Mouse (Mus musculus) midbrain, embryonic 11.5 days (tissue): ENCODE measurements around the gene Mast4. TPM values are rescaled to one million over a fixed set of nuclear protein-coding genes. Genes with fewer than 3 reads are reported as not detected.

ENCODE experiments used
- ATAC-seq: fragments of 200-750 bp; cut with Nextera tagmentation; 2 replicates; pipeline ENCODE4 v1.8.0; 2017; ENCODE audit warnings: moderate TSS enrichment, moderate library complexity; ENCODE audit not compliant: low FRiP score
- DNase-seq: peaks from one replicate; pipeline ENCODE4 v3.0.0; 2015; ENCODE audit warnings: low spot score; ENCODE audit errors: missing footprints
- H3K27ac ChIP-seq: fragments of 300-500 bp; sonication (generic); 2 replicates; pipeline ENCODE4 v1.5.1; 2014; ENCODE audit warnings: low read depth, low read length
- H3K27me3 ChIP-seq: fragments of 300-500 bp; sonication (generic); 2 replicates; pipeline ENCODE4 v1.6.1; 2014; ENCODE audit warnings: mild to moderate bottlenecking, low read length, moderate library complexity, mixed read lengths; ENCODE audit not compliant: control insufficient read depth, insufficient read depth
- H3K36me3 ChIP-seq: fragments of 300-500 bp; sonication (generic); 2 replicates; pipeline ENCODE4 v1.6.1; 2014; ENCODE audit warnings: mild to moderate bottlenecking, low read length, moderate library complexity, mixed read lengths; ENCODE audit not compliant: control insufficient read depth, insufficient read depth
- H3K4me1 ChIP-seq: fragments of 300-500 bp; sonication (generic); 2 replicates; pipeline ENCODE4 v1.6.1; 2014; ENCODE audit warnings: low read length; ENCODE audit not compliant: control insufficient read depth, insufficient read depth
- H3K4me2 ChIP-seq: fragments of 300-500 bp; sonication (generic); 2 replicates; pipeline ENCODE4 v1.6.1; 2014; ENCODE audit warnings: mild to moderate bottlenecking, moderate library complexity
- H3K4me3 ChIP-seq: fragments of 300-500 bp; sonication (generic); 2 replicates; pipeline ENCODE4 v1.5.1; 2014; ENCODE audit warnings: low read depth, low read length
- H3K9ac ChIP-seq: fragments of 300-500 bp; sonication (generic); 2 replicates; pipeline ENCODE4 v1.6.1; 2014; ENCODE audit warnings: low read length
- H3K9me3 ChIP-seq: fragments of 300-500 bp; sonication (generic); 2 replicates; pipeline ENCODE4 v1.6.1; 2016; ENCODE audit warnings: low read length; ENCODE audit not compliant: control insufficient read depth
- WGBS: fragments of 180-500 bp; shearing (Covaris S2); extraction: QIAGEN DNeasy Blood & Tissue Kit; methylation state at CpG from one replicate; pipeline ENCODE4 v1.1.7; 2014; 5-methylcytosine and 5-hydroxymethylcytosine counted together
- polyA plus RNA-seq: library from polyadenylated mRNA; unstranded; fragments of >200 nt; fragmentation: Nextera tagmentation; extraction: Ambion mirVana; gene quantifications from 2 replicates; pipeline ENCODE4 v1.2.1, GENCODE M21; 2014

The Mast4 gene
- polyA plus RNA-seq, 1 experiment from 2014 or later: 20.4 TPM

DNA sequence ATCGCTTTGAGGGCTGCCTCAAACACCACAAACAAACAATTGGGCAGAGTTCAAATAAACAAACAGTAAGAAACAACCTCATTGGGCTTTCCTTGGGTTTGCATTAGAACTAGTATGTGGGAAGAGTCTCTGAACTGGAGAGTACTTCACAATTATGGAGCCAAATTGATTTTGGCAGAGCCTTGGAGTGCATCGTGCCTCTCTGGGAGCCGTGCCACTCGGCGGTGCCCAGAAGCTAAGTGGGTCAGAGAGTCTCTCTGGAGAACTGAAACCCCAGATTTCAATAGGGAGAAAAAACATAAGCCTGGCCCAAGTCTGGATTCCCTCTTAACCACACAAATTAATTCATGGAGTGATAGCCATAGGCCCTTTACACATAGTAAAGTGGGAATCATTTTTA lies 400.6 kb downstream of the Mast4 start:
- no peak overlapping the region for H3K4me3 ChIP-seq
- DNase-seq (no peak), ATAC-seq (no peak)
- H3K4me1 ChIP-seq: no peaks in the 10 kb centered on the region
- no peak overlapping the region for H3K27ac ChIP-seq
- no peaks in the 10 kb centered on the region for H3K36me3 ChIP-seq
- H3K9me3 ChIP-seq: no peaks in the 10 kb centered on the region
- 96% methylated on average over 5 of the region's 5 CpGs for WGBS
- H3K27me3 ChIP-seq: no peaks in the 10 kb centered on the region
- H3K4me2 ChIP-seq: no peak overlapping the region
- no peak overlapping the region for H3K9ac ChIP-seq

DNA sequence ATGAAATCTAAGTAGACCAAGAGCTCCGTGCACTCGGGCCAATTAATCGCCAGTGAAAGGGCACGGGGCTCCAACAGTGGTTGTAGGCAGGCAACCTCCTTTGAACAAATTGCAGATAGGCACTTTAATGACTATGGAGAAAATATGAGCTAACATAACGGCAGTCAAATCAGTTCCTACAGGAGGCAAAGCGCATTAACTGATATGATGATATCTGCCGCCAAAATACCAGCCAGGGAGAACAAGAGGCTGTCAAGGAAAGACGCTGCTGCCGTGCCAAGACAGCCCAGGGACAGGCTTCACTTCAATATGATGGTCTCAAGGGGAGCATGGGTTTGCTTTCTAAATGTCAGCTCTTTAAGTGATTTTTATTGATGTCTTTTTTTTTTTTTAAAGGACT lies 401.9 kb downstream of the Mast4 start:
- ATAC-seq (no peak), DNase-seq (no peak)
- Histone ChIP-seq H3K27ac (no peak overlapping the region), H3K4me3 (no peak overlapping the region), H3K9ac (no peak overlapping the region), H3K27me3 (no peaks in the 10 kb centered on the region), H3K9me3 (no peaks in the 10 kb centered on the region), H3K4me2 (no peak overlapping the region), H3K4me1 (no peaks in the 10 kb centered on the region), H3K36me3 (no peaks in the 10 kb centered on the region)
- WGBS: 93% methylated on average over 9 of the region's 9 CpGs

DNA sequence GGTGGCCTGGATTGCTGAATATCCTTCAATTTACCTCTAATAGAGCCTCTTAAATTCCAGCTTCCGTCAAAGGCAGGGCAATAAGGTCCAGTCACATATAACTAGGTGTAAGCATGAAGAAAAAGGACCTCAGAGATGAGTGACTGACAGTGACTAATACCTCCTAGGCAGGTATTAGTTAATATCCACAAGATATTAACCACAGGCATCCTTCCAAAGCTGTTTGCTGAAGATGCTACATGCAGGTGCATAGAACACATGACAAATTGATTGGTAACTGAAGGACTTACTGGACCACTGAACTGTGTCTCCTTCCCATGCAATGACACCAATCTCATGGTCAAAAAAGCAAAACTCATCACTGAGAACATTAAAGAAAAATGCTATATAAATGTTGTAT lies 402.3 kb downstream of the Mast4 start:
- Histone ChIP-seq H3K4me3 (no peak overlapping the region), H3K4me2 (no peak overlapping the region), H3K27me3 (no peaks in the 10 kb centered on the region), H3K27ac (no peak overlapping the region), H3K4me1 (no peaks in the 10 kb centered on the region), H3K9ac (no peak overlapping the region), H3K9me3 (no peaks in the 10 kb centered on the region), H3K36me3 (no peaks in the 10 kb centered on the region)
- WGBS: 87% methylated on average over 1 of the region's 1 CpGs
- no peak for ATAC-seq
- no peak for DNase-seq

DNA sequence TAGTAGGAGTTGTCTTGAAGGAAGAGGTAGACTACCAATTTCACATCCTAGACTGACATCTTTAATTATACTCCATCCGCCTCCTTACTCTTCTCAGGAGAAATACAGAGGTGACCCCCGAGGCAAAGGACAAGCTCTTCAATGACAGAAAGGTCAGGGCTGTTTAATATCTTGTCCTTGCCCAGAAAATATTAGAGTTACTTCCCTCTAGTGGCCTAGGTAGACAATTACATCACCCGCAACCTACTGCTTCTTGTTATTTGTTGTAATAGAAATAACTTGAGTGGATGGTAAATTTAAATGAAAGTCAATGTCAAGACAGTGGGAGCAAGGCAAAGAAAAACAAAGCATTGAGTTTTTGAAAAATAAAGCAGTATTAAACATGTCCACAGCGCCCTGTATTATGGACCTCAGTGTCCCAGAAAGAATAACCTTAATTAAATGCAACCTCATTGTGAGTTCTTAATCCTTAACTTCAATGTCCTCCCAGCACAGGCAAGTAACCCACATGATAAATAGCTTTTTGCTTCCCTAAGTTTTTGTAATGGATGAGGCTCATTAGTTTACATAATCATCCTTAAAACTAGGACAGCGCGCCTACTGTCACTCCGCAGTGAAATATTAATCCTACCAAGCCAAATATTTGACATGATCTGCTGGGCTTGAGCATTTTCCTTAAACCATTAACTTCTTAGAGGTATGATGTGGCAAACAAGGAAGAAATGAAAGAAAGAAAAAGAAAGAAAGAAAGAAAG lies 408.3 kb downstream of the Mast4 start:
- no peak for ATAC-seq
- DNase-seq: no peak

DNA sequence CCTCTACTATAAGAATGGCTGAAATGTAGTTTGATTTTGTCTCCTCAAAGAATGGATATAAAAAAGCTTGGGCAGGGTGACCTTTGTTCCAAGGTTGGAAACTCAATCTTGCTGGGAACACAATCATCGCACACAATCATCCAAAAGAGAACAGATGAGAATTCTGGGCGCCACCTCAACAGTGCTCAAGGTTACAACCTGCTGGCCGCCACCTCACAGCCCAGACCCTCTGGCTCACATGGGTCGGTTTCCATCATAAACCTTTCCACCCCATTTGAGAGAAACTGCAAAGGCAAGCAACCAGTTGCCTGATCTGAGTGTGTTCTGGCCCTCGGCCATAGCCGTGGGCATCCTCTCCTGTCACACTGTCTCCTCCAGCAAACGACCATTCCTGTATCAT lies 414.6 kb downstream of the Mast4 start:
- no peak for ATAC-seq
- no peak for DNase-seq
- Histone ChIP-seq H3K9me3 (no peaks in the 10 kb centered on the region), H3K9ac (no peak overlapping the region), H3K4me3 (no peak overlapping the region), H3K27me3 (no peaks in the 10 kb centered on the region), H3K27ac (no peak overlapping the region), H3K36me3 (no peaks in the 10 kb centered on the region), H3K4me2 (no peak overlapping the region), H3K4me1 (no peaks in the 10 kb centered on the region)
- 94% methylated on average over 7 of the region's 7 CpGs for WGBS

More for the DNA sequence above, 408.3 kb downstream of the Mast4 start:
- H3K4me1 ChIP-seq: no peaks in the 10 kb centered on the region
- no peaks in the 10 kb centered on the region for H3K27me3 ChIP-seq
- WGBS: 87% methylated on average over 7 of the region's 7 CpGs
- H3K36me3 ChIP-seq: no peaks in the 10 kb centered on the region
- H3K4me3 ChIP-seq: no peak overlapping the region
- no peak overlapping the region for H3K9ac ChIP-seq
- H3K9me3 ChIP-seq: no peaks in the 10 kb centered on the region
- H3K27ac ChIP-seq: no peak overlapping the region
- H3K4me2 ChIP-seq: no peak overlapping the region

DNA sequence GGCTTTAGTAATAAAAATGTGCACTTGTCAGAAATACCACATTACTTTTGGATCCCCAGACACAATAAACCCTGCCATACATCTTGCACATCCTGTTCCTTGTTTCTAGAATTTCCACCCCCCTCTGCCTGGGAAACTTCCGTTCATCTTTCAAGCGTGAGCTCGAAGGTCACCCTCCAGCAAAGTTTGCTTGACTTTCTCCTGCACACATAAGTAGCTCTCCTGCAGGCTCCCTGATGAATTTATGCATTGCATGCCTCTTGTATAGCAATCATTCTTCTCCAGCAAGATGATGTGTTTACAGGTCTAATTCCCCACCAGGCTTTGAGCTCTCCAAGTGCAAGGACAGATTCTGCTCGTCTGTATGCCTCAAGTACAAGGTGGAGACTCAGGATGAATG lies 415.7 kb downstream of the Mast4 start:
- Histone ChIP-seq H3K36me3 (no peaks in the 10 kb centered on the region), H3K27me3 (no peaks in the 10 kb centered on the region), H3K27ac (no peak overlapping the region), H3K4me3 (no peak overlapping the region), H3K9ac (no peak overlapping the region), H3K9me3 (no peaks in the 10 kb centered on the region), H3K4me1 (no peaks in the 10 kb centered on the region), H3K4me2 (no peak overlapping the region)
- DNase-seq (no peak), ATAC-seq (no peak)
- 67% methylated on average over 4 of the region's 4 CpGs for WGBS

DNA sequence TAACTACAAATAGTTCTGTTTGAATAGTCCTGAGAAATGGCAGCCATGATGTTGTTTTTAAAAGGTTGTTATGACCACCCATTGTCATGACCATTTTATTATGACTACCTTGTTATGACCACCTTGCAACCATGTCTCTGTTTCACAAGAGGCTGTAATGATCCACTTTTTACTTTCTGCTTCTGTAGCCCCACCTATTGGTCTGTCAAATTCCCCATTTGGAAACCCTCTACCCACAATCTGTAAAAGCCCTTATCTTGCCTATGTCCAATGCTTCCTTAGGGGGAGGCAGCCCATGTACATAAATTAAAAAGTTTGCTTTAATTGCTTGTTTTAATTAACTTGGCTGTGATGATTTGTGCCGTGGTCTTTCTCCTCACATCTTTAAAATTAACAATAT lies 419.0 kb downstream of the Mast4 start:
- ATAC-seq: no peak
- H3K9me3 ChIP-seq: no peaks in the 10 kb centered on the region
- no peaks in the 10 kb centered on the region for H3K4me1 ChIP-seq
- no peak overlapping the region for H3K9ac ChIP-seq
- no peak for DNase-seq
- H3K36me3 ChIP-seq: no peaks in the 10 kb centered on the region
- H3K27me3 ChIP-seq: no peaks in the 10 kb centered on the region
- no peak overlapping the region for H3K4me2 ChIP-seq
- H3K4me3 ChIP-seq: no peak overlapping the region
- 87% methylated on average over 1 of the region's 1 CpGs for WGBS
- H3K27ac ChIP-seq: no peak overlapping the region

DNA sequence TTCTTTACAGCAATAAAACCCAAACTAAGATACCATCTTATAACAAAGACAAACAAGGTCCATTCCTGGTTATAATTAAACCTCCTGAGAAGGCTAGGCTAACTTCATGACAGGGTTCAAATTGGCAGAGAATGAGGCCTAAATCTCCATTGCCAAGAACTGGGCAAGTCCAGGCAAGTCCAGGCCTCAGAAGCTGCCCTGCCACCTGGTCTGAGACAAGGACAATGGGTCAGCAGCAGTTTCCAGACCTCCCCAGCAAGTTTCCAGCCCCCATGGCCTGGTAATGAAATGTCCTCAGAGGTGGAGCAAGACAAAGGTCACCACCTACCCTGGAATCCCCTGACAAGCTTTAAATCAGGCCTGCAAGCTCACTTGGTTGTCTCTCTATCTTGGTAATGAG lies 419.5 kb downstream of the Mast4 start:
- Histone ChIP-seq H3K27me3 (no peaks in the 10 kb centered on the region), H3K9me3 (no peaks in the 10 kb centered on the region), H3K4me3 (no peak overlapping the region), H3K36me3 (no peaks in the 10 kb centered on the region), H3K4me1 (no peaks in the 10 kb centered on the region), H3K9ac (no peak overlapping the region), H3K4me2 (no peak overlapping the region), H3K27ac (no peak overlapping the region)
- no peak for ATAC-seq
- DNase-seq: no peak

DNA sequence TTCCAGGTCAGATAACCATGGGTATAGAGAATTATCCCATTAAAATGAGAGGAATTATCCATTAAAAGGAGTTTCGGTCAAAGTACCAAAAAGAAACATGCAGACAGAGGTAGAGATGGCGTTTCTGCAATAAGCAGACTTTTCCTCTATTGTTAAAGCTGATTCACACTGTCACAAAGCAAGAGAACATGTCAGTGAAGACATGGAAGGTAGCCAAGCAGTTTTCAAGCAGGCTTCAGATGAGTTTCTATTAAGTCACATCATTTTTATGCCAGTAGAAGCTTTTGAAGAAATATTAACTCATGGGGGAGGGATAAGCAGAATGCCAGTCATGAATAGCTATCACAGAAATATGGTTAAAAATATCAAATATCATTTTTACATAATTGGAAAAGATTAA lies 420.4 kb downstream of the Mast4 start:
- ATAC-seq: no peak
- H3K4me3 ChIP-seq: no peak overlapping the region
- H3K27me3 ChIP-seq: no peaks in the 10 kb centered on the region
- no peak overlapping the region for H3K27ac ChIP-seq
- H3K9ac ChIP-seq: no peak overlapping the region
- no peak overlapping the region for H3K4me2 ChIP-seq
- WGBS: 85% methylated on average over 2 of the region's 2 CpGs
- no peaks in the 10 kb centered on the region for H3K36me3 ChIP-seq
- no peaks in the 10 kb centered on the region for H3K4me1 ChIP-seq
- no peak for DNase-seq
- H3K9me3 ChIP-seq: no peaks in the 10 kb centered on the region
